Mouse (Mus musculus): Measurements from ENCODE around the gene Mest. TPM values are rescaled to one million over a fixed set of nuclear protein-coding genes. Genes with fewer than 3 reads are reported as not detected.

The Mest gene
- total RNA-seq, 2 experiments from 2014 or later: 90.5 to 129 TPM

GRCm38 (mm10) chr6:30710371-30711364, 12.7 kb upstream of the Mest start:
- intact Hi-C loops (cut with DNase I): no loop called here
- Histone ChIP-seq H3K4me3 (no peak overlapping the region), H3K27ac (no peak overlapping the region)
- DNase-seq (ENCODE audit: extremely low spot score in 1 of 2, low spot score in 2 of 2): no peak
- no peak for TF ChIP-seq CTCF (IDR thresholded peaks at IDR 0.05)

GRCm38 (mm10) chr6:30711365-30711763, 12.0 kb upstream of the Mest start:
- DNase-seq (ENCODE audit: extremely low spot score in 1 of 2, low spot score in 2 of 2): no peak
- Histone ChIP-seq H3K27ac (no peak overlapping the region), H3K4me3 (no peak overlapping the region)
- intact Hi-C loops (cut with DNase I): no loop called here
- no peak for TF ChIP-seq CTCF (IDR thresholded peaks at IDR 0.05)

GRCm38 (mm10) chr6:30712484-30712883, 10.9 kb upstream of the Mest start:
- Histone ChIP-seq H3K4me3 (no peak overlapping the region), H3K27ac (no peak overlapping the region)
- no peak for DNase-seq (ENCODE audit: extremely low spot score in 1 of 2, low spot score in 2 of 2)
- intact Hi-C loops (cut with DNase I): no loop called here
- TF ChIP-seq CTCF (IDR thresholded peaks at IDR 0.05): no peak

GRCm38 (mm10) chr6:30713455-30713854, 9.9 kb upstream of the Mest start:
- intact Hi-C loops (cut with DNase I): no loop called here
- no peak for TF ChIP-seq CTCF (IDR thresholded peaks at IDR 0.05)
- Histone ChIP-seq H3K4me3 (no peak overlapping the region), H3K27ac (no peak overlapping the region)
- DNase-seq (ENCODE audit: extremely low spot score in 1 of 2, low spot score in 2 of 2): no peak

GRCm38 (mm10) chr6:30713896-30714295, 9.5 kb upstream of the Mest start:
- no peak for DNase-seq (ENCODE audit: extremely low spot score in 1 of 2, low spot score in 2 of 2)
- Histone ChIP-seq H3K4me3 (no peak overlapping the region), H3K27ac (no peak overlapping the region)
- no peak for TF ChIP-seq CTCF (IDR thresholded peaks at IDR 0.05)
- intact Hi-C loops (cut with DNase I): no loop called here

- Histone ChIP-seq H3K27ac (no peak overlapping the region), H3K4me3 (no peak overlapping the region)
- DNase-seq (ENCODE audit: extremely low spot score in 1 of 2, low spot score in 2 of 2): no peak
- intact Hi-C loops (cut with DNase I): no loop called here
- TF ChIP-seq CTCF (IDR thresholded peaks at IDR 0.05): no peak
Observed at GRCm38 (mm10) chr6:30714891-30715471, 8.4 kb upstream of the Mest start.

GRCm38 (mm10) chr6:30716796-30717195, 6.6 kb upstream of the Mest start:
- no peak for DNase-seq (ENCODE audit: extremely low spot score in 1 of 2, low spot score in 2 of 2)
- no peak overlapping the region for H3K4me3 ChIP-seq
- TF ChIP-seq CTCF (IDR thresholded peaks at IDR 0.05): no peak
- no peak overlapping the region for H3K27ac ChIP-seq
- intact Hi-C loops (cut with DNase I): no loop called here

- intact Hi-C loops (cut with DNase I): loop anchor here (5.0 kb wide), 1 partner anchor 175 kb away; no protein-coding TSS in a partner anchor
- Histone ChIP-seq H3K4me3 (no peak overlapping the region), H3K27ac (no peak overlapping the region)
- DNase-seq (ENCODE audit: extremely low spot score in 1 of 2, low spot score in 2 of 2): no peak
- TF ChIP-seq CTCF (IDR thresholded peaks at IDR 0.05): no peak
Observed at GRCm38 (mm10) chr6:30722385-30723164, 772 bp upstream of the Mest start.

GRCm38 (mm10) chr6:30730301-30730971, 7.1 kb downstream of the Mest start:
- no peak overlapping the region for H3K4me3 ChIP-seq
- no peak for DNase-seq (ENCODE audit: extremely low spot score in 1 of 2, low spot score in 2 of 2)
- H3K27ac ChIP-seq: no peak overlapping the region
- no peak for TF ChIP-seq CTCF (IDR thresholded peaks at IDR 0.05)
- intact Hi-C loops (cut with DNase I): no loop called here

GRCm38 (mm10) chr6:30732571-30733130, 9.3 kb downstream of the Mest start:
- no peak for TF ChIP-seq CTCF (IDR thresholded peaks at IDR 0.05)
- Histone ChIP-seq H3K27ac (no peak overlapping the region), H3K4me3 (no peak overlapping the region)
- intact Hi-C loops (cut with DNase I): no loop called here
- no peak for DNase-seq (ENCODE audit: extremely low spot score in 1 of 2, low spot score in 2 of 2)

GRCm38 (mm10) chr6:30734465-30734864, 11.1 kb downstream of the Mest start:
- Histone ChIP-seq H3K4me3 (no peak overlapping the region), H3K27ac (no peak overlapping the region)
- intact Hi-C loops (cut with DNase I): no loop called here
- TF ChIP-seq CTCF (IDR thresholded peaks at IDR 0.05): no peak
- no peak for DNase-seq (ENCODE audit: extremely low spot score in 1 of 2, low spot score in 2 of 2)

Data from left cerebral cortex, adult 2 months (tissue).